Mouse (Mus musculus): ENCODE measurements around the gene Ddx54.

The Ddx54 gene

GRCm38 (mm10) chr5:120612822-120613604 lies 474 bp downstream of the Ddx54 start:
- peak; percentile 100 for DNase-seq

- DNase-seq = no peak
Observed at GRCm38 (mm10) chr5:120615903-120616302, 3.4 kb downstream of the Ddx54 start.

GRCm38 (mm10) chr5:120618778-120619177 lies 6.2 kb downstream of the Ddx54 start:
- no peak for DNase-seq

GRCm38 (mm10) chr5:120619201-120619600 lies 6.7 kb downstream of the Ddx54 start:
- no peak for DNase-seq

DNA sequence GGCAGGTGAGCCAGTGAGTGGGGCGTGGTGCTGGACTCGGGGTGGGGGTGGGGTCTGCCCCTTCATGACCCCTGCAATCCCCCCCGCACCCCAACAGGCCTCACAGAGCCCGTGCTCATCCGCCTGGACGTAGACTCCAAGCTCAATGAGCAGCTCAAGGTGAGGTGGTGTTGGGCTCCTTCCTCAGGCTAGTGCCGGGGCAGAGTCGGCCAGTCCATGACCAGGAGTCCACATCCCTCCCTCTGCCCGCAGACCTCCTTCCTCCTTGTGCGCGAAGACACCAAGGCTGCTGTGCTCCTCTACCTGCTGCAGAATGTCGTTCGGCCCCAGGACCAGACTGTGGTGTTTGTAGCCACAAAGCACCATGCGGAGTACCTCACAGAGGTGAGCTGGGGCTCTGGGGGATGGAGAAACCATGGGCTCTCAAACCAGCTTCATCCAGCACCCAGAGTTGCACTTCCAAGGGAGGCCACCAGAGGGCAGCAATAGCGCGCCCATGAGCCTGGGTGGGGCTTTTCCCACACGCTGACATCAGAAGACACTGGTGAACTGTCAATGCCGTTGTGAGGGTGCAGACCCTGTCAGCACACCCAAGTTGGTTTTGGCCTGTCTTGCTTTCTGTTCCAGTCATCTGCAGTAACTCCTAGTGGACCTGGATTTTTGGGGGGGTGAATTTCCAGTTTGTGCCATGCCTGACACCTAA lies 8.0 kb downstream of the Ddx54 start:
- DNase-seq = peak; percentile 86

DNA sequence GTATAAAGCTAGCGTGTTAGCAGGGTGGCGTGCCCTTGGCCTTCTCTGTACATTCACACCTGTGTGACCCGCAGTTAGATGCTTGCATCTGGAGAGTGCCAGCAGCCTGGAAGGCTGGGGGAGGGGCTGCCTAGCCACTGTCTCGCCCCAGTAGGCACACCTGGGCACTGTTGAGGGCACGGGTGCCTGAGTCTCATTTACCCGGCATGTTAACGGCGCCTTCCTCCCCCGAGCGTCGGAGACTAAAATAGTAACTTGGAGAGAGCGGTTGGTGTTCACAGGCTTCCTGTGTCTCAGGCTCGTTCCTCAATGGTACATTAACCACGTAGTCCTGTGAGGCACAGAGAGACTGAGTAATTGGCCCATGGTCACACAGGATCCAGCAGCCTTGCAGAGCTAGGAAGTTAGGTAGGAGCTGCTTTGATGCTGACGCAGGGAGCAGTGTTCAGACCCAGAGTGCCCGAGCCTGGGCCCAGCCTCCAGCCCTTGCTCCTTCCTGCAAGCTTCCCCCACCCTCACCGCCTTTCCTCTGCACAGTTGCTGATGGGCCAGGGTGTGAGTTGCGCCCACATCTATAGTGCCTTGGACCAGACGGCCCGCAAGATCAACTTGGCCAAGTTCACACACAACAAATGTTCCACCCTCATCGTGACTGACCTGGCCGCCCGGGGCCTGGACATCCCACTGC lies 8.7 kb downstream of the Ddx54 start:
- DNase-seq = no peak

DNA sequence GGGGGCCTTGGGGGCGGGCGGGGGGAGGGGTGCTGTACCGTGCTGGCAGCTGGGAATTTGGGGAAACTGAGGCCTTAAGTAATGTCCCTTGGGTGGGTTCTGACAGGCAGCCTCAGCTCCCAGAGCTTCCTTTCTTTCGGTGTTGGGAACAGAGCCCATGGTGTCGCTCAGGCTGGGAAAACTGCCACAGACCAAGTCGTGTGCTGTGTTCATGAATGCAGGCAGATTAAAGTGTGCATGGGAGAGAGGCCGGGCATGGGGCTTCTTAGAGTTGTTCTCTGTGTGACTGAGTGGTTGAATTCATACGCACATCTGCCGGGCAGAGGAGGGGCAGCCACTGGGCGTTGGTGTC lies 9.3 kb downstream of the Ddx54 start:
- no peak for DNase-seq

GRCm38 (mm10) chr5:120622198-120622851 lies 9.8 kb downstream of the Ddx54 start:
- DNase-seq = no peak

DNA sequence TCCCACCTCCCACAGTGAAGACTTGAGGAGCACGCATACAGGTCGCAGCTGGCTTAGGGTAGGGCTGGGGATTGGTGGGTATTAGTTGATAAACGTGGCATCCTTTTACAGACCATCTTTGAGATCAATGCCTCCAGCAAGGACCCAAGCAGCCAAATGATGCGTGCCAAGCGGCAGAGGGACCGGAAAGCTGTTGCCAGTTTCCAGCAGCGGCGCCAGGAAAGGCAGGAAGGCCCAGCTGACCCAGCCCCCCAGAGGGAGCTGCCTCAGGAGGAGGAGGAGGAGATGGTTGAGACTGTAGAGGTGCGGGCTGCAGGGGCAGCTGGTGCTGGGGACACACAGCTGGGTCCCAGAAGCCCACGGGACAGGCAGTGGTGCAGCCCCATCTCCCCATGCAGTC lies 11.9 kb downstream of the Ddx54 start:
- no peak for DNase-seq

GRCm38 (mm10) chr5:120626399-120626798 lies 13.9 kb downstream of the Ddx54 start:
- DNase-seq = no peak

- DNase-seq = no peak
Observed at GRCm38 (mm10) chr5:120627515-120628300, 15.2 kb downstream of the Ddx54 start.

- no peak for DNase-seq
Observed at GRCm38 (mm10) chr5:120628624-120629023, 16.1 kb downstream of the Ddx54 start.

GRCm38 (mm10) chr5:120631128-120631527 lies 18.6 kb downstream of the Ddx54 start:
- no peak for DNase-seq

GRCm38 (mm10) chr5:120631892-120632291 lies 19.4 kb downstream of the Ddx54 start:
- DNase-seq = no peak

DNA sequence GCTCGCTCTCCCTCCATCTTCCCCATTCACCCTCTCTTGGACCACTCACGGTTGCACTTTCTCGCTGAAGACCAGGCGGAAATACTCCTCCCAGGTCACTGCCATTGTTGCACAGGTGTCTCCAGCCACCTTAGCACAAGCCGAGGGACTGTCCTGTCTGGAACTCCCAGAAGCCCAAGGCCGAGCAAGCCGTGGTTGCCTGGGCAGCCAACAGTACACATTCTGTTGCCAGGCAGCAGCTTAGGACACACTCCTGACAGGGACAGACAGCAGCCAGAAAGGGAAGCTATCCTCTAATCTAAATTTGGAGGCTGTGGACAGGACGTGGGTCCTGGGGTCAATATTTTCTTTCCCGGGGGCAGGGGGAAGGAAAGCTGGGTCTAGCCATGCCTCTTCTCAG lies 21.6 kb downstream of the Ddx54 start, which contains the start of gene Cfap73:
Gene Cfap73, minus strand, starts transcription at position 105 of the 400 bp plus-strand sequence.
- DNase-seq = no peak

DNA sequence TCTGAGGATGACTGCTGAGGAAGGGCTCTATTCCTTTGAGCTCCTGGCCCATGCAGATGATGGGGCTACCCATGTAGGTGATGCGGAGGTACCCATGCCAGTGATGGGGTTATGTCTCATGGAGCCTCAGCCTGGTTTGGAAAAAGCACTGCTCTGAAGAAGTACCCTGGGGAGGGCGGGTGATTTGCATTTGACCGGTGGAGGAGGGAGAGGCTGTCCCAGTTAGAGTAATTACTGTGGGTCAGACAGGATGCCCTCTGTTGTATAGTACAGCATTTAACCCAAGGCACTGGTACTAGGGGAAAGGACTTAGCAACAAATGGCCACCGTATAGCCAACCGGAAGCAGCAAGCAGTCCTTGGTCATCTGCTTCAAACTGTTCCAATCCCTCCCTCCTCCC lies 22.3 kb downstream of the Ddx54 start:
- no peak for DNase-seq

- no peak for DNase-seq
Observed at GRCm38 (mm10) chr5:120635633-120636032, 23.1 kb downstream of the Ddx54 start.

GRCm38 (mm10) chr5:120640094-120640493 lies 27.6 kb downstream of the Ddx54 start:
- no peak for DNase-seq

DNA sequence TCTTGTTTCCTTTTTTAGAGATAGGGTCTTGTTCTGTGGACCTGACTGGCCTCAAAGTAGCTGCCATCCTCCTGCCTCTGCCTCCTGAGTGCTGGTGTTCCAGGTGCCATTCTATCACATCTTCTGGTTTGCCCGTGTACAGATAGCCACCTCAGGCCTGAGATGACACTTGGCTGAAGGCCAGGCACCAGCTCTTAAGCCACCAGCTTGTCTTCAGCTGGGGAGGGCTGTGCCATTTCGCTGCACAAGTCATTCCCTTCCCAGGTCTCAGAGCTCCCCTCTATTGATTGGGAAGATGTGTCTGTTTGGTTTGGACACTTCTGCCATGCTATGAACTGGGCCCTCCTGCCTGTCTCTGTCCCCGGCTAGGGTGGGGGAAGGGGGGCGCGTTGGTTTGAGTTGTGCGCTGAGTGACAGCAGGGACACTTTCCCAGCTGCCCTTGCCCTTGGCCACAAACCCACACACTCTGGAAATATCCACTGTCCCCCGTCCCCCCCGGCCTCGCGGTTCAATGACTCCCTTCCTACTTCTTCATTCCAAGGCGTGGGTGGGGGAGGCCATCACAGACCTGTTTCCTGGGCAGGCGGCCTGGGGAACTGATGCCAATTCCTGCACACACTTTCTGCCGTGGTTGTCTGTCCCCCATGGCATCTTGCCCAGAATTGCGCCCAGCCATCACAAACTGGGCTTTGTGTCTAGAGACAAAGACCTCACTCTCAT lies 31.0 kb downstream of the Ddx54 start:
- no peak for DNase-seq

DNA sequence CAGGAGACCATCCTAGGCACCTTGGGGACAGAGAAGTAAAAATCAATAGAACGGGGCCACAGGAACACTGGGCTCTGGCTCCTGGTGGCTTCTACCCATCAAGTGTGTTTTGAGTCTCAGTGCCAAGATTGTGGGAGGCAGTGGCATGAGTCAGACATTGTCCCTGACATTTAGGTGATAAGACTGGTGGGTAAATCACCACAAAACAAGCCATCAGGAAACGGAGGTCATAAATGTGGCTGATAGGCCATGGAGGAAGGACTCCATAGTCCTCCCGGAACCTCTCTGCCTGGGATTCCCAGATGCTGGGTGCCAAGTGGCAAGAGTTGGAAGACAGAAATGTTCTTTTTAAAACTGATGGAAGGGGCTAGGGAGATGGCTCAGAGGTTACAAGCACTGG lies 31.7 kb downstream of the Ddx54 start:
- no peak for DNase-seq

DNA sequence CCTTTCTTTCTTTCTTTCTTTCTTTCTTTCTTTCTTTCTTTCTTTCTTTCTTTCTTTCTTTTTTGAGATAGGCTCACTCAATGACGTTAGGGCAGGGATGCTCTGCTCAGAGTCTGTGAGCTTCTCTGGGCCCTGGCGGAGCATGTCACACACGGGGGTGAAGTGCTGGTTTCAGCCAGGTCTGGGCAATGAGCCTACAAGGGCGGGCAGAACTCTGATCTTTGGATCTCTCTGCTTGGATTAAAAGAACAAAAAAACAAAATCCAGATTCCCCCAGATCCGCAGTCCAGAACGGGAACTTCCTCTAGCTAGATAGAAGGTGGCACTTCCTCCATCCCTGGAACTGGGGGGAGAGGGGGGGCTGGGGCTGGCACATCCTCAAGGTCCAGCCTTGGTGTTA lies 33.3 kb downstream of the Ddx54 start:
- DNase-seq = no peak

GRCm38 (mm10) chr5:120647361-120647760 lies 34.8 kb downstream of the Ddx54 start:
- DNase-seq = no peak

All from right cerebral cortex, postnatal 25 days (tissue).